Mouse (Mus musculus): ENCODE measurements around the gene Gm21876.
"Not testable (repeated sequence)": the region's sequence is repeated elsewhere in the genome, so short reads cannot be mapped to it uniquely, and the experiment has no call there.

The Gm21876 gene

GRCm38 (mm10) chrX:21175553-21175952, at the start of gene Gm21876:
Gene Gm21876 (minus strand): TSS chrX:21175653.
- DNase-seq (ENCODE audit: low spot score in 2 of 2) = no peak

GRCm38 (mm10) chrX:21220422-21220821, 45.0 kb upstream of the Gm21876 start:
- no peak for DNase-seq (ENCODE audit: low spot score in 2 of 2)

DNA sequence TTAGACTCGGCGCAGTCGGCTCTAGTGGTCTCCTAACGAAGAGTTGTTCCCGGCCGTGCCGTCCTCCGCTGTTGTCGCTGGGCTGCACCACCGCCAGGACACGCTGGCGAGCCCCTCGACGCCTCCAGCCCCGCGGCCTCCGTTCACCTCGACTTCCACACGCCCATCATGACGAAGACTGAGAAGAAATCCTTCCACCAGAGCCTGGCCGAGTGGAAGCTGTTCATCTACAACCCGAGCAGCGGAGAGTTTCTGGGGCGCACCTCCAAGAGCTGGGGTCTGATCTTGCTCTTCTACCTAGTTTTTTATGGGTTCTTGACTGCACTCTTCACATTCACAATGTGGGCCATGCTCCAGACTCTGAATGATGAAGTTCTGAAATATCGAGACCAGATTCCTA, 28.8 kb downstream of the Gm21876 start:
- not testable (repeated sequence) for DNase-seq (ENCODE audit: low spot score in 2 of 2)

All from natural killer cell, adult 2 months (primary cell).